Mouse (Mus musculus) right cerebral cortex, adult 2 months (tissue): Measurements from ENCODE around the gene Akr1c21.
"Not testable (repeated sequence)": the region's sequence is repeated elsewhere in the genome, so short reads cannot be mapped to it uniquely, and the experiment has no call there.

Experiments used
- DNase-seq, 2 experiments: peaks; one replicate each; pipeline ENCODE4 v3.0.0; 2021 to 2022; ENCODE audit warnings: low spot score in 2 of 2

The Akr1c21 gene

DNA sequence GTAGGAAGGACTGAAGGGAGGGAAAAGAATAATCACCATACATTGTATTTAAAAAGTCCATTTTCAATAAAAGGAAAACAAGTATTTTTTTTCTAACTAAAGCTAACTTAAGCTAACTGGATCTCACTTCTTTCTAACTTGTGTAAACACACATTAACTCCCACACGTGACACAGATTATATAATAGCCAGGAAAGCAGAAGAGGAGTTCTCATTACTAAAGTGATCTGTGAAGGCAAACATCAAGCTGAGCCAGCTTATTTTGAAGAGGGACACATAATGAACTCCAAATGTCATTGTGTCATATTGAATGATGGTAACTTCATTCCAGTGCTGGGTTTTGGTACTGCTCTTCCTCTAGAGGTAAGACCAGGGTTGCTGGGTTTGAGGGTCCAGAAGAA lies at the start of gene Akr1c21:
Gene Akr1c21 (plus strand): TSS at position 205 of the 400 bp plus-strand sequence.
- DNase-seq = no peak

DNA sequence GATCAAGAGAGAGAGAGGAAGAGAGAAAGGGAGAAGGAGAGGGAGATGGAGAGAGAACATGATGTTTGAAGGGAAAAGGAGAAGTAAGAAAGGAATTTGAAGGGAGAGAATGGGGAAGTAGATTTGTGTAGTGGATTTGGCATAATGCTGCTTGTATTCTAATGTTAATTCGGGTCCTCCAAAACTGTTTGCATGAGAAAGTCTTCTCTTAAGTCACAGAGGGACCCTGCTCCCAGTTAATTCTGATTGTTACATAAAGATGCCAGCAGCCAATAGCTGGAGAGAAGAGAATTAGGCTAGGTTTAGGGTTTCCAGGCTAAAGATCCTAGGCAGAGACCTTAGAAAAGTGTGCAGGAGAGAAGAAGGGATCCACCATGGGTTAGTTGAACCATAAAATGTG lies 14.7 kb upstream of the Akr1c21 start:
- DNase-seq = no peak

DNA sequence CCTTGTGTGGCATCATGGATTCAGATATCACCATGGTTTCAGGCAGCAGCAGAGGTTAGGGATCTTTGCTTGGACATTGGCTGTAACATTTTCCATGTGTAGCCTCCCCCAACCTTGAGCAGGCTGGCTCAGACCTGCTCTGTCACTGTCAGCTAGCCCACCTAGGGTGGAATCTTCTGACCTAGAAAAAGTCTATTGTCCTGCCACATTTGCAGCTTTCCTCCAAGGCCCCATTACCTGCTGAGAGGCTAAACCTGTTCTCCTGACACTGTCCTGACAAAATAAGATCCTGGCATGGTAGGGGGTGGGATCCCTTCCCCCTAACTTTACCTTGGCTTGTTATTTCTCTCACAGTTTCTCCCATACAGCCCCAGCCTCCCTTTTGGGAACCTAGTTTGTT lies 13.4 kb upstream of the Akr1c21 start:
- DNase-seq = no peak

DNA sequence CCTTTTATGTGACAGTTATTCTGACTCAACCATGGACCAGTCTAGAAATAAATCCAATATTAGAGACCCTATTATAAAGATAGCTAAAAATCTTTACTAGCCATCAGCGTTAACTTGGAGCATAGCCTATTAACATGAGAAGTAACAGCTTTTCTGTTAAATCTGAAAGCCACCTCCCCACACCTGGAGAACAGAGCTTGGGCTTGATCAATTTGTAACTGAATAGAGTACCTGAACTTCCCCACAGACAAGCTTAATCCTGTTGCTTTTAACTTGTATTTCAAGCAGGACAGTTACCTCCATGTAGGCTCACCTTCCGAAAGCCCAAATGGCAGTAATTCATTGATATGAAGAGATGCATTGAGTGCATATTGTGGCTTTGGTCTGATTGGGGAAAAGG lies 7.9 kb upstream of the Akr1c21 start:
- no peak for DNase-seq

DNA sequence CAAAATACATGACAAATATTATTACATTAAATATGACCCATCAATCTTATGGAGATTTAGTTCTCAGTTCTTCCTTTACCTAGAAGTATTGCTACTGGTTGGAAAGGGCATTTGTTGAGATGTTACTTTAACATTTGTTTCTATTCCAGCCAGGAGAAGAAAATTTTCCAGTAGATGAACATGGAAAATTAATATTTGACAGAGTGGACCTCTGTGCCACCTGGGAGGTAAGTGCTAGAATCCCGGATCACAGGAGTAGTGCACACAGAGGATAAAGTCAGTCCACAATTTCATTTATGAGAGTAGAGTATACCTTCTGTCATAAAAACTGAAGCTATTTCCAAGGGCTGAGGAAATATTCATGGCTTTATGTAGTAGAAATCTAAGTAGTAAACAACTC lies 3.0 kb downstream of the Akr1c21 start:
- DNase-seq = no peak

DNA sequence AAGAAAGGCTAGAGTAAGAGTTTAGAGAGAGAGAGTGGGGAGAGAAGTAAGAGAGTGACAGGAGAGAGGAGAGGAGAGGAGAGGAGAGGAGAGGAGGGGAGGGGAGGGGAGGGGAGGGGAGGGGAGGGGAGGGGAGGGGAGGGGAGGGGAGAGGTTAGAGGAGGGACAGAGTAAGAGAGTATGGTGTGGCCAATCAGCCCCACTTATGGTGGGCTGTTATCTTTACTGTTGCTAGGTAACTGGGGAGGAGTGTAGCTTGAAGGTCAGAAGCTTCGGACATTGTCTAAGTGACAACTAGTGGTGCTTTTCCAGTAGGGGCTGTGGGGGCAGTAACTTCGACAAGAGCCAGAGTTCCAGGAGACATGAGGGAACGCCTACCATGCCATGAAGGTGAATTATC lies 29.6 kb downstream of the Akr1c21 start:
- not testable (repeated sequence) for DNase-seq

DNA sequence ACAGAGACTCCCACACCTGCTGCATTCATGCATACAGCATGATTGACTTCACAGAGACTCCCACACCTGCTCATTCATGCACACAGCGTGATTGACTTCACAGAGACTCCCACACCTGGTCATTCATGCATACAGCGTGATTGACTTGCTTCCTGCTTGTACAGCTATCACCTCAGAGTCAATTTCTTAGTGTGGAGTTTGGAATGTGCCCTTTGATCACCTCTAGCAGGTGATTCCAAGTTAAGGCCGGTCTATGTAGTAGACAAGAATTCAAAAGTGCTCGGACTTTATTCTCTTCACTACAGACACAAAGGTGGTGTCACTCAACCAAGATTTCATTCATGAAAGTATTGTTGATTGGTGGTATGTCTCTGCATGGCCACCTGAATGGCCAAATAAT lies 32.9 kb downstream of the Akr1c21 start:
- DNase-seq = no peak

DNA sequence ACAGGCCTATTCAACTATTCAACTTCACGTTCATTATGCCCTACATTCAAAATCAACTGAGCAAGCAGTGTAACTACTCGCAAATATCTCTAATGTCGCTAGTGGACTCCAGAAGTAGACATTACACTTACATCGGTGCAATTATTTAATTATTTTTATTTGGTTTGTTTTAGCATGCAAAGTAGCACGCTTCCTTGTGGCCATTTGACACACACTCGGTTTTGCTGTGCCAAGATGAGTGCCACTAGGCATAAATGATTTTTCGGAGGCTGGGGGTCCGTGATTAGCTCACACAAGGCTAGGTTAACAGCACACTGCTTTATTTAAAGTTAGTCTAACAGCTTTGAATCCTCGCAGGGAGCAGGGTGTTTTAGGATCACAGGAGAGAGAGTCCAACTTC lies 34.7 kb downstream of the Akr1c21 start:
- DNase-seq = no peak

DNA sequence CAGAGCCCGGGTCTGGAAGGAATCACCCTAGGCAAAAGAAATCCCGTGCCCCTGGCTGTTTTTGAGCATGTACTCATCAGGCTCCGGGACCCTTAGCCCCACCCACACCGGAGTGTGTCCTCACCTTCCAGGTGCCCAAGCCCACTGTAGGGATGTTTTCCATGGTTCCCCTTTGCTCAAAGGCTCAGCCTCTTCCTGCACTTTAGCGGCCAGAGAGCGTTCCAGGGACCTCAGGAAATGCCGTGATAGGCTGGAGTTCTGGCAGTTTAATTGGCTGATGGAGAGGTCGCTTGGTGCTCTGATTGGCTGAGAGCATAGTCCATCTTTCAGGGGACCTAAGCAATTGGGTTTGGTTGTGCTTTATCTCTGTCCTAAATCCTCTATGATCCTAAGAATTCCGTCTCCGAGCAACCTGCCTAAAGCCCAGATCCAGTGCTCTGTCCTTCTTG lies 35.1 kb downstream of the Akr1c21 start, which contains the start of gene Akr1e1:
Gene Akr1e1 (minus strand): TSS at position 214 of the 449 bp plus-strand sequence.
- peak; percentile 92 for DNase-seq

DNA sequence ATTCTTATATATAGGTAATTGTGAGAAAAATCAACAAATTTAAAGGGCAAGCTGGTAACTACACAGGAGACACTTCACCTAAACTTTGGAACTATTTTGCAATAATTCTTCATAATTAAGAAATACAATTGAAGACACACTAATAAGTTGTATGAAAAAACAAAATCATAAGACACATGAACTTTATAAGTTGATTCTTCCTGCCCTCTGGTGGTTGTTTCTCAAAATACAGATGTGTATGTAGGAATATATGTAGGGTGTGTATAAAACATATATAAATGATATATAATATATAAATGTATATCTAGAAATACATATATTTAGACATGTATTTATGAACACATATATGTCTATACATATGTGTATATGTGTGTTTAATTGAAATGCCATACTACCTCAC lies 37.0 kb downstream of the Akr1c21 start:
- peak in 1 of 2 experiments; percentile 15 for DNase-seq
